Mouse (Mus musculus) neural tube, embryonic 11.5 days (tissue): Measurements from ENCODE around the gene Osbpl7. TPM values are rescaled to one million over a fixed set of nuclear protein-coding genes. Genes with fewer than 3 reads are reported as not detected.
A peak's percentile ranks its signal among the peaks of the same experiment; 100 is the strongest.

Source experiments
- ATAC-seq: fragments of 200-750 bp; cut with Nextera tagmentation; 2 replicates; pipeline ENCODE4 v1.8.0; 2017; ENCODE audit warnings: moderate number of reproducible peaks, mild to moderate bottlenecking, moderate TSS enrichment, moderate library complexity; ENCODE audit not compliant: insufficient read depth, low FRiP score, low TSS enrichment
- DNase-seq: peaks from one replicate; pipeline ENCODE4 v3.0.0-alpha.2; 2015; ENCODE audit warnings: low spot score
- H3K27ac ChIP-seq: fragments of 300-500 bp; sonication (generic); 2 replicates; pipeline ENCODE4 v1.5.1; 2014; ENCODE audit warnings: low read depth, mild to moderate bottlenecking, low read length
- H3K27me3 ChIP-seq: fragments of 300-500 bp; sonication (generic); 2 replicates; pipeline ENCODE4 v1.6.1; 2014; ENCODE audit warnings: mild to moderate bottlenecking, low read length, mixed read lengths; ENCODE audit not compliant: control insufficient read depth, insufficient read depth
- H3K36me3 ChIP-seq: fragments of 300-500 bp; sonication (generic); 2 replicates; pipeline ENCODE4 v1.6.1; 2014; ENCODE audit warnings: mild to moderate bottlenecking, low read length, moderate library complexity, mixed read lengths; ENCODE audit not compliant: control insufficient read depth, insufficient read depth
- H3K4me1 ChIP-seq: fragments of 300-500 bp; sonication (generic); 2 replicates; pipeline ENCODE4 v1.6.1; 2014; ENCODE audit warnings: low read length, mixed read lengths; ENCODE audit not compliant: control insufficient read depth, insufficient read depth
- H3K4me2 ChIP-seq: fragments of 300-500 bp; sonication (generic); 2 replicates; pipeline ENCODE4 v1.6.1; 2014; ENCODE audit warnings: low read depth, mild to moderate bottlenecking, moderate library complexity
- H3K4me3 ChIP-seq: fragments of 300-500 bp; sonication (generic); 2 replicates; pipeline ENCODE4 v1.5.1; 2014; ENCODE audit warnings: low read depth, low read length
- H3K9ac ChIP-seq: fragments of 300-500 bp; sonication (generic); 2 replicates; pipeline ENCODE4 v1.6.1; 2014; ENCODE audit warnings: mild to moderate bottlenecking, low read length
- H3K9me3 ChIP-seq: fragments of 300-500 bp; sonication (generic); 2 replicates; pipeline ENCODE4 v1.6.1; 2016; ENCODE audit warnings: low read length; ENCODE audit not compliant: control insufficient read depth
- WGBS: fragments of 180-500 bp; shearing (Covaris S2); extraction: QIAGEN DNeasy Blood & Tissue Kit; methylation state at CpG from one replicate; pipeline ENCODE4 v1.1.7; 2014; 5-methylcytosine and 5-hydroxymethylcytosine counted together
- polyA plus RNA-seq: library from polyadenylated mRNA; unstranded; fragments of >200 nt; fragmentation: Nextera tagmentation; extraction: Ambion mirVana; gene quantifications from 2 replicates; pipeline ENCODE4 v1.2.1, GENCODE M21; 2014

The Osbpl7 gene
- polyA plus RNA-seq, 1 experiment from 2014 or later: 5.3 TPM

DNA sequence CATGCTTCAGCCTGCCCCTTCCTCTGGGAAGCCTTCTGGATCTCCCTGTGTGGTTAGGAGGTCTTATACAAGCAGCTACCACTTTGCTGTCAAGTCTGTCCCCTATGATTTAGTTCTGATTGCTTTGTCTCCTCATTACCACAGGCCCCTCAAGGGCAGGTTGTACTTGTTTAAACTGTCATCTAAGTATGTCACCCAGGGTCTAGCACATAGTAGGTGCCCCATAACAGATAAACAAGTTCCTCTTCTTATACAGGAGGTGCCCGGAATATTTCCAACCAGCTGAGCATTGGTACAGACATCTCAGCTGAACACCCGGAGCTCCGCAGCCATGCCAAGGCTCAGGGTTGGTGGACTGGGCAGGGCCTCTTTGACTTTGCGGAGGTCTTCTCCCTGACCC lies 17.9 kb upstream of the Osbpl7 start:
- Histone ChIP-seq H3K4me1 (peaks cover 5% of the 10 kb centered on the region; the same call in 1 of the 2 replicates), H3K9me3 (no peaks in the 10 kb centered on the region), H3K4me3 (no peak overlapping the region), H3K36me3 (peaks cover 2% of the 10 kb centered on the region; the same call in 1 of the 2 replicates), H3K27me3 (no peaks in the 10 kb centered on the region), H3K9ac (no peak overlapping the region), H3K4me2 (no peak overlapping the region), H3K27ac (no peak overlapping the region)
- DNase-seq (no peak), ATAC-seq (no peak)
- 89% methylated on average over 4 of the region's 4 CpGs for WGBS

DNA sequence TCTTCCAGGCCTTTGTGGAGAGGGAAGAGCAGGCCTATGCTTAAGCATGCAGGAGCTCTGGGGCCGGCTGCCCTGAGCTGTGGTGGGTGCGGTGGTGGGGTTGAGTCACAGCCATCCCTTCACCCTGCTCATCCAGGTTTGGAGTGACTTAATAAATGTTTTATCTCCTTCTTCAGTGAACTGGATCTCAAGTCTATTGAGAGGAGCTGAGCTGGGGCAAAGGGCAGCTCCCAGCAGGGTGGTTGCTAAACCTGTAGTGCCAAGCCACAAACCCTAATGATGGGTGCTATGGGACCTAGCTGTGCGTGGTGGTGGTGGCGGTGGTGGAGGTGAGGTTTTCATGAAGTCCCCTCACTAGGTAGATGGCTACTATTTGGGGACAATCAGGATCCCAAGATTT lies 16.6 kb upstream of the Osbpl7 start:
- H3K27ac ChIP-seq: no peak overlapping the region
- WGBS: 88% methylated on average over 4 of the region's 4 CpGs
- H3K9ac ChIP-seq: peak overlapping the region; percentile 14; the same call in 1 of the 2 replicates
- H3K4me3 ChIP-seq: no peak overlapping the region
- H3K27me3 ChIP-seq: no peaks in the 10 kb centered on the region
- DNase-seq (no peak), ATAC-seq (no peak)
- H3K4me2 ChIP-seq: no peak overlapping the region
- H3K9me3 ChIP-seq: no peaks in the 10 kb centered on the region
- peaks cover 2% of the 10 kb centered on the region; the same call in 1 of the 2 replicates for H3K36me3 ChIP-seq
- H3K4me1 ChIP-seq: peaks cover 5% of the 10 kb centered on the region; the same call in 1 of the 2 replicates

DNA sequence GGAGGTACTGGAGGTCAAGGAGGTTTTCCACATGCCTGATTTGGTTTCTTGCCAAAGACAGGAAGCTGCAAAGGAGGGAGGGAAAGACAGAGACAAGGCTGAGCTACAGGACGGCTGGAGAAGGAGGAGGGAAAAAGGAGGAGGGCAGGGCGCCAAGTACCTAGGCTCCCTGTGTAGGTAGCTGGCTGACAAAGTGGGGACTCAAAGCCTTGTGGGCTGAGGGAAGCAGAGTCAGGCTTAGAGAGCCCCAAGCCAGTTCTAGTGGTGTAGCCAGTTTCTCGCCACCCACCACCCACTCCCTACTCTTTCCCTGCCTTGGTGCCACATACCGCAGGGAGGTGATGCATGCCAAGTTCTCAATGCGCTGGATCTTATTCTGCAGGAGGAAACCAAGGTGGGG lies 14.3 kb upstream of the Osbpl7 start:
- no peaks in the 10 kb centered on the region for H3K9me3 ChIP-seq
- ATAC-seq: no peak
- DNase-seq: no peak
- H3K36me3 ChIP-seq: peaks cover 2% of the 10 kb centered on the region; the same call in 1 of the 2 replicates
- no peak overlapping the region for H3K27ac ChIP-seq
- H3K4me2 ChIP-seq: no peak overlapping the region
- H3K4me3 ChIP-seq: no peak overlapping the region
- 79% methylated on average over 5 of the region's 5 CpGs for WGBS
- no peak overlapping the region for H3K9ac ChIP-seq
- no peaks in the 10 kb centered on the region for H3K4me1 ChIP-seq
- no peaks in the 10 kb centered on the region for H3K27me3 ChIP-seq

DNA sequence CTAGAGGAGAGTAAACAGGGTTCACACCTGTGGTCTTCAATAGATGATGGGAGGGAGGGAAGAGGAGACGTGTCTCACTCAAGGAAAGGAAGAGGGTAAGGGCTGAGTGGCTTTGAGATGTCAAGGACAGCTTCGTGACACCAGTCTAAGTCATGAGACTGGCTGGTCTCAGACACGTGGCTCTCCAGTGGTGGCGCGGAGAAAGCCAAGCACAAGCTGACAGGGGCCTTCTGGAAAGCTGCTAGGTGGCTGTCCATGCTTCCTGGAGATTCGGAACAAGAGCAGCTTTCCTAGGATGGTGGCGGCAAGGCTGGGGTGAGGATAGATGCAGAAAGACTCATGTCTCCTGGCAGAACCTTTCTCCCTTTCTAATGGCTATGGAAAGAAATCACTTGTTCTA lies 11.5 kb upstream of the Osbpl7 start:
- Histone ChIP-seq H3K9me3 (no peaks in the 10 kb centered on the region), H3K27me3 (no peaks in the 10 kb centered on the region), H3K4me3 (no peak overlapping the region), H3K27ac (no peak overlapping the region), H3K36me3 (no peaks in the 10 kb centered on the region), H3K4me2 (no peak overlapping the region), H3K4me1 (peaks cover 4% of the 10 kb centered on the region; the same call in 1 of the 2 replicates), H3K9ac (no peak overlapping the region)
- ATAC-seq (no peak), DNase-seq (no peak)
- WGBS: 70% methylated on average over 7 of the region's 7 CpGs

DNA sequence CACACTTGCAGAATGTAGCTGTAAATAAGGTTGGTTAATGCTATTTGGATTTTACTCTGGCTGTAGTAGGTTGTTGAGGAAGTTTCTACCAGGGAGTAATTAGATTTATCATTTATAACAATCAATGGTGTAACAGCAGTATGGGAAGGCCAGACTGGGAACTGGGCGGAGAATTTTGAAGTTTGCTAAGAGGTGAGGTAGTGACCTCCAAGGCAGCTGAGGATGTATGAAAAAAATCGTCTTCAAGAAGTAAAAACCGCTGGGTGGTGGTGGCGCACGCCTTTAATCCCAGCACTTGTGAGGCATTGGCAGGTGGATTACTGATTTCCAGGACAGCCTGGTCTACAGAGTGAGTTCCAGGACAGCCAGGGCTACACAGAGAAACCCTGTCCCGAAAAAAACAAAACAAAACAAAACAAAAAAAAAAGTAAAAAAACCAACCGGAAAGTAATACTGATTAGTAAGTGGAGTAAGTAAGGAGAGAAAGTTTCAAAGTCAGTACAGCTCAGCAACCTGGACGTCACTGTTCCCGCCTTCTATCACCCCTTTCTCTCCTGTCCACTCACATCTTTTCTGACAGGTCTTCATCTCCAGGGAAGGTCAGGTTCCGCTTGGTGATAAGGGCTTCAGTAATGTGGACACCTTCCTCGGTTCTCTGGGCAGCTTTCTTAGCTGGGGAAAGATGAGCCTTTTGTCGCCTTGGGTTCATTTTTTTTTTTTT lies 10.0 kb upstream of the Osbpl7 start:
- no peak overlapping the region for H3K27ac ChIP-seq
- H3K4me3 ChIP-seq: peak overlapping the region; percentile 79
- H3K36me3 ChIP-seq: no peaks in the 10 kb centered on the region; the same call in 1 of the 2 replicates
- DNase-seq (no peak), ATAC-seq (no peak)
- peak overlapping the region; percentile 23; the same call in 1 of the 2 replicates for H3K9ac ChIP-seq
- 53% methylated on average over 12 of the region's 12 CpGs for WGBS
- H3K4me2 ChIP-seq: peak overlapping the region; percentile 66
- H3K27me3 ChIP-seq: no peaks in the 10 kb centered on the region
- H3K4me1 ChIP-seq: peaks cover 4% of the 10 kb centered on the region; the same call in 1 of the 2 replicates
- H3K9me3 ChIP-seq: no peaks in the 10 kb centered on the region

DNA sequence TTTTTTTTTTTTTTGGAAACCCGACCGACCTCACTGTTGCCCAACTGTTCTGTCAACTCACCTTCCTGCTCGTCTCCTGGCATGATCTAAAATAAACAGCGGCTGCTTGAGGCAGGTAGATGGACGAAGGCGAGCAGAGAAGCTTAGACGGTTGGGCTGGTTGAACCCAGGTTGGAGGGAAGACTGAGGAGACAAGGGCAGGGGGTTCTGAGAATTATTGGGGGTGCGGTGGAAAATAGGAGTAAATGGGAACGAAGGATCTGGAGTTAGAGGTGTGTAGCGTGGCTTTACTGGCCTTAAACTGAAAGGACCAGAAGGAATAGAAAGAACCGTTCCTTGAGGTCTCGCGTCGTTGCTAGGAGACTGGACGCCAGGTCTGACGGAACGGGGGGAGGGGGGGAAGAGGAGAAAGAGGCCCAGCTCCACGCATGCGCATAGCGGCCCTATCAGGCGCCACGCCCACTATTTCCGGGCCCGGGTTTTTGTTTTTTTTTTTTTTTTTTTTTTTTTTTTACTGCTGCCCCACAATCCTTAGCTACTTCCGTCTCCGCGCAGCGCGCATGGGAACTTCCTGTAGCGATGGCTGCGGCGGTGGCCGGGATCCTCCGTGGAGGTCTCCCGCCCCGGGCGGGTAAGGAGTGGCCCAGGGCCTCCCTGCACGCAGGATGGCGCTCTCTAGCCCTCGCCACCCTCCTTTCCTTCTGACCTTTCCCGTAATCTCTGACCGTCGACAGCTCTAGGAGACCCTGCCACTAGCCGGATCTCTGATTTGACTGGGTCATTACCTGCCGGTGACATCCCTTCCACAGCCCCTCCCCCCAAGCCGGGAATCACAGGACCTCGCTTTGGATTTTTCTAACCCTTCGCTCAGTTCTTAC lies 9.2 kb upstream of the Osbpl7 start, which contains the start of the genes Lrrc46 and Mrpl10:
TSS of gene Lrrc46 (minus strand) at position 386 of the 878 bp plus-strand sequence.
TSS of gene Mrpl10 (plus strand) at position 539 of the 878 bp plus-strand sequence.
- Histone ChIP-seq H3K9me3 (no peaks in the 10 kb centered on the region), H3K27ac (peak within 1 kb of the TSS; percentile 80), H3K4me1 (peaks cover 4% of the 10 kb centered on the region; the same call in 1 of the 2 replicates), H3K4me3 (peak within 1 kb of the TSS; percentile 79), H3K27me3 (no peaks in the 10 kb centered on the region), H3K4me2 (peak within 1 kb of the TSS; percentile 67), H3K36me3 (peaks cover 3% of the 10 kb centered on the region; the same call in 1 of the 2 replicates), H3K9ac (peak within 1 kb of the TSS; percentile 82)
- 1% methylated on average over 46 of the region's 48 CpGs for WGBS
- DNase-seq (peak; percentile 96), ATAC-seq (peak; percentile 73)

DNA sequence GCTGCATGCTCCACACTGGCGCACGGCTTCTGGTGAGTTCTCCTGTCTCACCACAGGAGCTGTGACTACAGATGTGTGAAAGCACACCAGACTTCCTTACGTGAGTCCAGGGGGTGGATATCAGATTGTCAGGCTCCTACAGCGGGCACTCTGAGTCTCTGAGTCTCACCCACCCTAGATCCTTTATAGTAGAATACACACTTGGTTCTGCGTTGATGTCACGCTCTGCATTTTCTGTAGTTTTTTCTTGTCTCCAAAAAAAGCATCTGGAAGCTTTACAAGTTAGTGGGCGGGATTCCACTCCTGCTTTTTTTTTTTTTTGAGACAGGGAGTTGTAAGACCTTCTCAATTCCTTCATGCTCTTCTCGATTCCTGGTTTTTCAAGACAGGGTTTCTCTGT lies 5.5 kb upstream of the Osbpl7 start:
- no peaks in the 10 kb centered on the region for H3K9me3 ChIP-seq
- DNase-seq (no peak), ATAC-seq (no peak)
- H3K27ac ChIP-seq: no peak overlapping the region
- H3K4me1 ChIP-seq: peaks cover 4% of the 10 kb centered on the region; the same call in 1 of the 2 replicates
- H3K4me3 ChIP-seq: no peak overlapping the region
- H3K9ac ChIP-seq: no peak overlapping the region
- H3K4me2 ChIP-seq: no peak overlapping the region
- 95% methylated on average over 8 of the region's 8 CpGs for WGBS
- H3K36me3 ChIP-seq: peaks cover 4% of the 10 kb centered on the region
- no peaks in the 10 kb centered on the region for H3K27me3 ChIP-seq

DNA sequence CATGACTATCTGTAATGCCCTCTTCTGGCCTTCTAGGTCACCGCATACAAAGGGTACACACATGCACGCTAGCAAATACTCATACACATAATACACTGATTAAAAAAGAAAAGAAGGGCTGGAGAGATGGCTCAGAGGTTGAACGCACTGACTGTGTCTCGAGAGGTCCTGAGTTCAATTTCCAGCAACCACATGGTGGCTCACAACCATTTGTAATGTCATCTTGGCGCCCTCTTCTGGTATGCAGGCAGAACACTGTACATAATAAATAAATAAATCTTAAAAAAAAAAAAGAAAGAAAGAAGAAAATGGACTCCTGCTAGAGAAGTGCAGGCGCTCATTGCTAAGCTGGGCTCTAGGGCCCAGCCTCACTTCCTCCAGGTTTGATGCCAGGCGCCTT lies 4.6 kb upstream of the Osbpl7 start:
- H3K4me3 ChIP-seq: no peak overlapping the region
- 85% methylated on average over 7 of the region's 7 CpGs for WGBS
- H3K9me3 ChIP-seq: no peaks in the 10 kb centered on the region
- DNase-seq (no peak), ATAC-seq (no peak)
- H3K27ac ChIP-seq: no peak overlapping the region
- H3K36me3 ChIP-seq: peaks cover 4% of the 10 kb centered on the region
- no peaks in the 10 kb centered on the region for H3K27me3 ChIP-seq
- no peak overlapping the region for H3K9ac ChIP-seq
- H3K4me1 ChIP-seq: peaks cover 4% of the 10 kb centered on the region; the same call in 1 of the 2 replicates
- no peak overlapping the region for H3K4me2 ChIP-seq
